8 mouse cellular contexts compared by ENCODE assay signal in genomic region chr10:95940046-95940900, GRCm38 (mm10). TPM values are rescaled to one million over a fixed set of nuclear protein-coding genes. Genes with fewer than 3 reads are reported as not detected.
DNase-seq lines count a peak whose midpoint lies in the region; ATAC-seq and TF ChIP-seq lines count a peak whose summit lies in the region.

Gene Eea1 (plus strand): TSS chr10:95940650.

- 2% methylated on average over 52 of the region's 59 CpGs for WGBS in forebrain, embryonic 15.5 days
- WGBS in liver, postnatal 0 days (ENCODE audit: insufficient replicate concordance) = 3% methylated on average over 45 of the region's 59 CpGs
- WGBS in neural tube, embryonic 13.5 days = 2% methylated on average over 51 of the region's 59 CpGs

- H3K4me3 ChIP-seq in G1E (ENCODE audit: low read depth, low read length) = peak within 1 kb of the TSS; percentile 81
- H3K4me3 ChIP-seq in forebrain, embryonic 15.5 days = peak within 1 kb of the TSS; percentile 86
- peak within 1 kb of the TSS; percentile 87 for H3K4me3 ChIP-seq in liver, postnatal 0 days (ENCODE audit: low read depth, low read length)
- H3K4me3 ChIP-seq in neural tube, embryonic 13.5 days = peak within 1 kb of the TSS; percentile 75

- peak within 1 kb of the TSS; percentile 67 for H3K4me2 ChIP-seq in forebrain, embryonic 15.5 days (replicated peaks)
- peak within 1 kb of the TSS; percentile 92 for H3K4me2 ChIP-seq in liver, postnatal 0 days (ENCODE audit: low read depth, low read length)
- peak within 1 kb of the TSS; percentile 86 for H3K4me2 ChIP-seq in neural tube, embryonic 13.5 days

- peak; percentile 93 for DNase-seq in G1E (ENCODE audit: low spot score)
- DNase-seq in cerebellum, adult 11-12 months = peak; percentile 93
- peak; percentile 88 for DNase-seq in heart, postnatal 25 days (ENCODE audit: low spot score)
- peak; percentile 92 for DNase-seq in layer of hippocampus, adult 11-12 months (ENCODE audit: low spot score)
- DNase-seq in liver, postnatal 0 days = peak; percentile 95
- peak; percentile 78 for DNase-seq in telencephalon, adult 2 months (ENCODE audit: low read depth, low spot score)

- peaks cover 10% of the 10 kb centered on the region for H3K36me3 ChIP-seq in G1E (replicated peaks)
- H3K36me3 ChIP-seq in forebrain, embryonic 15.5 days = no peaks in the 10 kb centered on the region
- no peaks in the 10 kb centered on the region for H3K36me3 ChIP-seq in liver, postnatal 0 days (replicated peaks; ENCODE audit: insufficient read depth, low read length)
- H3K36me3 ChIP-seq in neural tube, embryonic 13.5 days = no peaks in the 10 kb centered on the region

- peak within 1 kb of the TSS; percentile 86 for H3K27ac ChIP-seq in forebrain, embryonic 15.5 days (replicated peaks)
- H3K27ac ChIP-seq in liver, postnatal 0 days (ENCODE audit: low read depth) = peak within 1 kb of the TSS; percentile 96
- peak within 1 kb of the TSS; percentile 93 for H3K27ac ChIP-seq in neural tube, embryonic 13.5 days (replicated peaks)

- intact Hi-C loops in heart, postnatal 25 days (cut with DNase I) = loop anchor here (2.0 kb wide), 1 partner anchor 31 kb away; no protein-coding TSS in a partner anchor

- peak within 1 kb of the TSS; percentile 85 for H3K9ac ChIP-seq in forebrain, embryonic 15.5 days (replicated peaks)
- peak within 1 kb of the TSS; percentile 91 for H3K9ac ChIP-seq in liver, postnatal 0 days (replicated peaks)
- H3K9ac ChIP-seq in neural tube, embryonic 13.5 days = peak within 1 kb of the TSS; percentile 89

- H3K27me3 ChIP-seq in G1E (ENCODE audit: insufficient read depth, low read length) = peaks cover 4% of the 10 kb centered on the region; the same call in 1 of the 2 replicates
- H3K27me3 ChIP-seq in forebrain, embryonic 15.5 days = no peaks in the 10 kb centered on the region
- no peaks in the 10 kb centered on the region for H3K27me3 ChIP-seq in liver, postnatal 0 days (ENCODE audit: insufficient read depth, low read length)
- H3K27me3 ChIP-seq in neural tube, embryonic 13.5 days = no peaks in the 10 kb centered on the region

- peak; percentile 92 for ATAC-seq in G1E (ENCODE audit: extremely low read depth, insufficient number of reproducible peaks, low FRiP score, poor library complexity, severe bottlenecking)
- ATAC-seq in forebrain, embryonic 15.5 days (replicated peaks) = peak; percentile 98
- peak; percentile 96 for ATAC-seq in liver, postnatal 0 days
- peak; percentile 98 for ATAC-seq in neural tube, embryonic 13.5 days (ENCODE audit: low read depth)

- no peak for TF ChIP-seq CTCF in G1E (IDR thresholded peaks at IDR 0.05; ENCODE audit: low read depth, low read length)
- TF ChIP-seq CTCF in liver, postnatal 0 days (IDR thresholded peaks at IDR 0.05; ENCODE audit: low read depth) = no peak

- no peaks in the 10 kb centered on the region for H3K9me3 ChIP-seq in G1E (replicated peaks)
- H3K9me3 ChIP-seq in forebrain, embryonic 15.5 days = no peaks in the 10 kb centered on the region
- H3K9me3 ChIP-seq in liver, postnatal 0 days (ENCODE audit: low read length) = no peaks in the 10 kb centered on the region
- H3K9me3 ChIP-seq in neural tube, embryonic 13.5 days = no peaks in the 10 kb centered on the region

- TF ChIP-seq EP300 in liver, postnatal 0 days (IDR thresholded peaks at IDR 0.05; ENCODE audit: low read depth) = no peak

- peaks cover 32% of the 10 kb centered on the region for H3K4me1 ChIP-seq in G1E (ENCODE audit: insufficient read depth, low read depth, low read length)
- peaks cover 20% of the 10 kb centered on the region for H3K4me1 ChIP-seq in forebrain, embryonic 15.5 days
- peaks cover 21% of the 10 kb centered on the region for H3K4me1 ChIP-seq in liver, postnatal 0 days (ENCODE audit: insufficient read depth)
- H3K4me1 ChIP-seq in neural tube, embryonic 13.5 days (replicated peaks) = peaks cover 31% of the 10 kb centered on the region

RNA-seq across cellular contexts. Expression of gene Eea1, which starts in this region (rescaled TPM):
- total RNA-seq in G1E (2014; fragmentation: Nextera tagmentation) (31.6 and 34.8 TPM in 2 replicates), G1E (2017) (29.6 and 36.7 TPM in 2 replicates)
- polyA plus RNA-seq in G1E (2012) = 4.6 and 4.9 TPM in 2 replicates
- 17.3 and 18.2 TPM in 2 replicates for polyA plus RNA-seq in forebrain, embryonic 15.5 days (2015; fragmentation: Nextera tagmentation; extraction: Ambion mirVana)
- total RNA-seq in heart, postnatal 25 days (2021) = 10 to 100 TPM; 30.2 to 33.4 TPM
- 9.9 and 10.3 TPM in 2 replicates for polyA plus RNA-seq in liver, postnatal 0 days (2015; fragmentation: Nextera tagmentation; extraction: Ambion mirVana)
- 17.4 and 20.5 TPM in 2 replicates for polyA plus RNA-seq in neural tube, embryonic 13.5 days (2015; fragmentation: Nextera tagmentation; extraction: Ambion mirVana)

Comparison
In these comparisons a context has a peak if more than half of its experiments do, and no peak if none do; other contexts are left out.
1. Peak in every context shown above with its lines: DNase-seq, ATAC-seq, H3K4me3 ChIP-seq and H3K27ac ChIP-seq.